ENCODE assay signal across 27 mouse cellular contexts in the genomic region with DNA sequence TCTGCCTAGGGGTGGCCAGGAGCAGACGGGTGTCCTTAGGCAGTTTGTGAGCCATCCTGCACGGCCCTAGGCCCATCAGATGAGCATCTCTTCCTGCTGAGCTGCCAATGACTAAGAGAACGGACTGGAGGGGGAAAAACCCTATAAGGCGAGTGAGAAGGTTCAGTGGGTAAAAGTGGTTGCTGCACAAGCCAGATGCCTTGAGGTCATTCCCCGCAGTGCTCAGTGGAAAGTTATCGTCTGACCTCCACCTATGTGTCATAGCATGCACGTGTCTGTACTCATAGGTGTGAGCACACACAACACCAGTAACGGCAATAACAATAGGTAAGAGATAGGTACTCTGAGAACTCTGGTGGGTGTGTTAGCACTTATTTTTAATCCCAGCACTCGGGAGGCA. TPM values are rescaled to one million over a fixed set of nuclear protein-coding genes. Genes with fewer than 3 reads are reported as not detected.
DNase-seq lines count a peak whose midpoint lies in the region; ATAC-seq and TF ChIP-seq lines count a peak whose summit lies in the region.
"Had no signal": no experiment of that assay in that cellular context is flagged by ENCODE, and none has a peak within 500 bp of the region (broad histone marks: within the 10 kb centered on the region; RNA-seq: fewer than 3 reads in every experiment).

No protein-coding gene starts in this region.

- no peaks in the 10 kb centered on the region for H3K36me3 ChIP-seq in embryonic facial prominence, embryonic 10.5 days (replicated peaks)
- no peaks in the 10 kb centered on the region for H3K36me3 ChIP-seq in limb, embryonic 14.5 days (ENCODE audit: control insufficient read depth, insufficient read depth, low read length)
- H3K36me3 ChIP-seq: embryonic facial prominence, embryonic 13.5 days; forebrain, embryonic 10.5 days; G1E; heart, embryonic 10.5 days; hindbrain, embryonic 10.5 days; hindbrain, embryonic 15.5 days; midbrain, embryonic 10.5 days had no signal

- H3K27me3 ChIP-seq in embryonic facial prominence, embryonic 10.5 days (replicated peaks; ENCODE audit: low read depth, poor library complexity, severe bottlenecking): no peaks in the 10 kb centered on the region
- no peaks in the 10 kb centered on the region for H3K27me3 ChIP-seq in limb, embryonic 14.5 days (ENCODE audit: control insufficient read depth, insufficient read depth, low read length)
- H3K27me3 ChIP-seq: embryonic facial prominence, embryonic 13.5 days; hindbrain, embryonic 15.5 days had no signal

- peaks cover 6% of the 10 kb centered on the region; the same call in 1 of the 2 replicates for H3K9me3 ChIP-seq in embryonic facial prominence, embryonic 10.5 days
- H3K9me3 ChIP-seq in limb, embryonic 14.5 days (ENCODE audit: control insufficient read depth, low read length): no peaks in the 10 kb centered on the region
- H3K9me3 ChIP-seq: embryonic facial prominence, embryonic 13.5 days; heart, embryonic 10.5 days; hindbrain, embryonic 10.5 days; hindbrain, embryonic 15.5 days; midbrain, embryonic 10.5 days had no signal

- no peak overlapping the region for H3K4me3 ChIP-seq in layer of hippocampus, adult 2 months
- H3K4me3 ChIP-seq in embryonic facial prominence, embryonic 10.5 days: no peak overlapping the region
- H3K4me3 ChIP-seq in limb, embryonic 14.5 days (replicated peaks; ENCODE audit: low read length): no peak overlapping the region
- H3K4me3 ChIP-seq: embryonic facial prominence, embryonic 13.5 days; forebrain, embryonic 10.5 days; heart, embryonic 10.5 days; hindbrain, embryonic 10.5 days; hindbrain, embryonic 15.5 days; midbrain, embryonic 10.5 days had no signal

- peak overlapping the region; percentile 59; the same call in 1 of the 2 replicates for H3K27ac ChIP-seq in layer of hippocampus, adult 2 months
- H3K27ac ChIP-seq in embryonic facial prominence, embryonic 10.5 days (replicated peaks): peak overlapping the region; percentile 63; the same call in 1 of the 2 replicates
- 0 out of 2 replicates have a peak overlapping the region, but pooled peaks have one; percentile 28 for H3K27ac ChIP-seq in limb, embryonic 14.5 days (replicated peaks; ENCODE audit: low read depth, low read length)
- H3K27ac ChIP-seq: forebrain, embryonic 10.5 days; heart, embryonic 10.5 days; hindbrain, embryonic 10.5 days; hindbrain, embryonic 15.5 days; kidney, postnatal 0 days; liver, embryonic 14.5 days; midbrain, embryonic 10.5 days had no signal

- 88% methylated on average over 9 of the region's 9 CpGs for WGBS in embryonic facial prominence, embryonic 10.5 days
- WGBS in limb, embryonic 14.5 days: 90% methylated on average over 9 of the region's 9 CpGs

- intact Hi-C loops in left cerebral cortex, postnatal 14 days (cut with DNase I): no loop called here

- peaks cover 35% of the 10 kb centered on the region for H3K4me1 ChIP-seq in embryonic facial prominence, embryonic 10.5 days
- peaks cover 27% of the 10 kb centered on the region for H3K4me1 ChIP-seq in limb, embryonic 14.5 days (ENCODE audit: control insufficient read depth, insufficient read depth, low read length)
- H3K4me1 ChIP-seq: hindbrain, embryonic 15.5 days had no signal

- no peak for TF ChIP-seq CTCF in layer of hippocampus, adult 2 months (conservative IDR thresholded peaks at IDR 0.05)

- ATAC-seq in limb, embryonic 14.5 days (ENCODE audit: low FRiP score, low read depth): no peak
- ATAC-seq: forebrain, embryonic 16.5 days; midbrain, embryonic 16.5 days had no signal

- TF ChIP-seq POLR2A in limb, embryonic 14.5 days (IDR thresholded peaks at IDR 0.05; ENCODE audit: borderline replicate concordance, extremely low read depth, insufficient read depth, insufficient read length): no peak

- H3K4me2 ChIP-seq in limb, embryonic 14.5 days (replicated peaks; ENCODE audit: low read depth, low read length, severe bottlenecking): no peak overlapping the region
- H3K4me2 ChIP-seq: embryonic facial prominence, embryonic 13.5 days; hindbrain, embryonic 15.5 days had no signal

- DNase-seq in layer of hippocampus, adult 2 months (ENCODE audit: low spot score in 2 of 2): no peak
- no peak for DNase-seq in layer of hippocampus, postnatal 10 days (ENCODE audit: low spot score in 2 of 2)
- DNase-seq in CD4-positive helper T cell, adult 2 months (ENCODE audit: low read depth, low spot score): peak; percentile 38
- no peak for DNase-seq in embryonic facial prominence, embryonic 10.5 days (ENCODE audit: low spot score)
- DNase-seq in limb, embryonic 14.5 days (ENCODE audit: low spot score): no peak
- DNase-seq in gastrocnemius, adult 18-20 months (ENCODE audit: low spot score): no peak
- DNase-seq in right cerebral cortex, postnatal 14 days: no peak
- no peak for DNase-seq in left cerebral cortex, postnatal 14 days (ENCODE audit: low spot score in 2 of 2)
- DNase-seq: cerebellum, adult 11 months; cerebellum, adult 9-10 months; embryo, embryonic 11 days; heart, adult 11 months; liver; lung, adult 2 months; right cerebral cortex, postnatal 4 days had no signal

- no peak overlapping the region for H3K9ac ChIP-seq in limb, embryonic 14.5 days (ENCODE audit: low read depth, low read length, severe bottlenecking)
- H3K9ac ChIP-seq: embryonic facial prominence, embryonic 13.5 days; hindbrain, embryonic 15.5 days; liver, embryonic 14.5 days had no signal

RNA-seq across cellular contexts. Expression of gene Tns4, which starts 9.8 kb away (rescaled TPM):
- not detected for total RNA-seq in layer of hippocampus, adult 2 months (2021)
- total RNA-seq in layer of hippocampus, postnatal 10 days (2021): under 1 TPM; 0.09 to 0.11 TPM
- 0.96 and 1.0 TPM in 2 replicates for polyA plus RNA-seq in embryonic facial prominence, embryonic 10.5 days (2016; fragmentation: Nextera tagmentation; extraction: Ambion mirVana)
- polyA plus RNA-seq in limb, embryonic 14.5 days (2012; rRNA removed): 1.6 and 1.7 TPM in 2 replicates
- polyA plus RNA-seq in limb, embryonic 14.5 days (2014; fragmentation: Nextera tagmentation; extraction: Ambion mirVana): 1.5 and 2.5 TPM in 2 replicates
- under 1 TPM in 1 of 2 experiments, not detected in 1; 0.07 TPM for total RNA-seq in gastrocnemius, adult 18-20 months (2021)
- under 1 TPM; 0.33 to 0.34 TPM for total RNA-seq in left cerebral cortex, postnatal 14 days (2021)
- polyA plus RNA-seq: forebrain, embryonic 16.5 days had no signal

RNA-seq across cellular contexts. Expression of gene Ccr7, which starts 56.0 kb away (rescaled TPM):
- total RNA-seq in layer of hippocampus, adult 2 months (2021): not detected
- not detected for total RNA-seq in layer of hippocampus, postnatal 10 days (2021)
- 0.50 and 0.78 TPM in 2 replicates for polyA plus RNA-seq in embryonic facial prominence, embryonic 10.5 days (2016; fragmentation: Nextera tagmentation; extraction: Ambion mirVana)
- polyA plus RNA-seq in limb, embryonic 14.5 days (2012; rRNA removed): 0.65 and 0.99 TPM in 2 replicates
- 0.84 and 0.94 TPM in 2 replicates for polyA plus RNA-seq in limb, embryonic 14.5 days (2014; fragmentation: Nextera tagmentation; extraction: Ambion mirVana)
- not detected for total RNA-seq in gastrocnemius, adult 18-20 months (2021)
- total RNA-seq in left cerebral cortex, postnatal 14 days (2021): not detected
- total RNA-seq: left cerebral cortex, postnatal 10 days had no signal
- polyA plus RNA-seq: forebrain, embryonic 16.5 days; G1E had no signal

RNA-seq across cellular contexts. Expression of gene Igfbp4, which starts 57.9 kb away (rescaled TPM):
- 10 to 100 TPM; 69.4 to 71.9 TPM for total RNA-seq in layer of hippocampus, adult 2 months (2021)
- 10 to 100 TPM; 95.0 to 96.7 TPM for total RNA-seq in layer of hippocampus, postnatal 10 days (2021)
- polyA plus RNA-seq in embryonic facial prominence, embryonic 10.5 days (2016; fragmentation: Nextera tagmentation; extraction: Ambion mirVana): 658 and 684 TPM in 2 replicates
- 942 and 1,029 TPM in 2 replicates for polyA plus RNA-seq in limb, embryonic 14.5 days (2012; rRNA removed)
- 1,086 and 1,234 TPM in 2 replicates for polyA plus RNA-seq in limb, embryonic 14.5 days (2014; fragmentation: Nextera tagmentation; extraction: Ambion mirVana)
- 10 to 100 TPM; 30.0 to 48.5 TPM for total RNA-seq in gastrocnemius, adult 18-20 months (2021)
- 100 to 1,000 TPM in 1 of 2 experiments, 10 to 100 TPM in 1; 98.7 to 107 TPM for total RNA-seq in left cerebral cortex, postnatal 14 days (2021)
